8 mouse cellular contexts compared by ENCODE assay signal in genomic region chr19:40257396-40257795, GRCm38 (mm10). TPM values are rescaled to one million over a fixed set of nuclear protein-coding genes. Genes with fewer than 3 reads are reported as not detected.
DNase-seq lines count a peak whose midpoint lies in the region; ATAC-seq lines count a peak whose summit lies in the region.

No protein-coding gene starts in this region.

- H3K36me3 ChIP-seq in heart, embryonic 16.5 days (ENCODE audit: control insufficient read depth, insufficient read depth) = no peaks in the 10 kb centered on the region
- H3K36me3 ChIP-seq in intestine, embryonic 16.5 days (ENCODE audit: control insufficient read depth, insufficient read depth, low read length) = peaks cover 2% of the 10 kb centered on the region; the same call in 1 of the 2 replicates

- peak; percentile 52; the same call in 1 of the 2 replicates for ATAC-seq in heart, embryonic 16.5 days (replicated peaks; ENCODE audit: extremely low read depth, insufficient read depth, low FRiP score)
- ATAC-seq in intestine, embryonic 16.5 days = no peak

- H3K4me2 ChIP-seq in heart, embryonic 16.5 days (ENCODE audit: low read depth, low read length) = no peak overlapping the region
- H3K4me2 ChIP-seq in intestine, embryonic 16.5 days (ENCODE audit: low read depth, low read length) = no peak overlapping the region

- 46% methylated on average over 4 of the region's 4 CpGs for WGBS in heart, embryonic 16.5 days
- WGBS in intestine, embryonic 16.5 days = 47% methylated on average over 4 of the region's 4 CpGs

- H3K9ac ChIP-seq in heart, embryonic 16.5 days (ENCODE audit: low read length) = no peak overlapping the region
- no peak overlapping the region for H3K9ac ChIP-seq in intestine, embryonic 16.5 days (ENCODE audit: low read depth, low read length)

- no peaks in the 10 kb centered on the region for H3K9me3 ChIP-seq in heart, embryonic 16.5 days (replicated peaks; ENCODE audit: control insufficient read depth, low read length)
- no peaks in the 10 kb centered on the region for H3K9me3 ChIP-seq in intestine, embryonic 16.5 days (ENCODE audit: control insufficient read depth, low read length)

- H3K4me1 ChIP-seq in heart, embryonic 16.5 days (ENCODE audit: control insufficient read depth, insufficient read depth, low read length) = peaks cover 47% of the 10 kb centered on the region
- H3K4me1 ChIP-seq in intestine, embryonic 16.5 days (ENCODE audit: control insufficient read depth, insufficient read depth, low read length) = peaks cover 15% of the 10 kb centered on the region

- DNase-seq in spleen, adult 18-20 months = peak; percentile 20
- no peak for DNase-seq in spleen, adult 12 weeks (ENCODE audit: low spot score)
- DNase-seq in naive thymus-derived CD4-positive, alpha-beta T cell, adult 2 months (ENCODE audit: low read depth) = peak; percentile 93
- no peak for DNase-seq in frontal cortex, adult 2 months (ENCODE audit: extremely low spot score in 1 of 2, low spot score in 1 of 2)
- DNase-seq in ovary, postnatal 14 days (ENCODE audit: low spot score) = no peak
- no peak for DNase-seq in ovary, postnatal 36 days (ENCODE audit: low spot score)

- no peak overlapping the region for H3K4me3 ChIP-seq in heart, embryonic 16.5 days (ENCODE audit: low read length)
- H3K4me3 ChIP-seq in intestine, embryonic 16.5 days (ENCODE audit: low read length) = no peak overlapping the region

- peak overlapping the region; percentile 20; the same call in 1 of the 2 replicates for H3K27ac ChIP-seq in heart, embryonic 16.5 days (ENCODE audit: low read length)
- H3K27ac ChIP-seq in intestine, embryonic 16.5 days (ENCODE audit: low read length) = no peak overlapping the region

- no peaks in the 10 kb centered on the region for H3K27me3 ChIP-seq in heart, embryonic 16.5 days (ENCODE audit: control insufficient read depth, insufficient read depth, low read length)
- H3K27me3 ChIP-seq in intestine, embryonic 16.5 days (replicated peaks; ENCODE audit: control insufficient read depth, insufficient read depth, low read length) = no peaks in the 10 kb centered on the region

RNA-seq across cellular contexts. Expression of gene Pdlim1, which starts 14.2 kb away (rescaled TPM):
- 267 and 270 TPM in 2 replicates for polyA plus RNA-seq in heart, embryonic 16.5 days (2015; fragmentation: Nextera tagmentation; extraction: Ambion mirVana)
- 11.1 and 11.3 TPM in 2 replicates for polyA plus RNA-seq in frontal cortex, adult 2 months (2012; rRNA removed)
- 217 and 222 TPM in 2 replicates for polyA plus RNA-seq in intestine, embryonic 16.5 days (2015; fragmentation: Nextera tagmentation; extraction: Ambion mirVana)

Comparison
In these comparisons a context has a peak if more than half of its experiments do, and no peak if none do; other contexts are left out.
1. DNase-seq: peak in spleen, adult 18-20 months (2 of 2) and naive thymus-derived CD4-positive, alpha-beta T cell, adult 2 months (single experiment); none in spleen, adult 12 weeks (single experiment), frontal cortex, adult 2 months (0 of 2), ovary, postnatal 14 days (single experiment) and ovary, postnatal 36 days (single experiment).
2. RNA of gene Pdlim1, which starts 14.2 kb away (polyA plus RNA-seq): 267 to 270 TPM in heart, embryonic 16.5 days and 217 to 222 TPM in intestine, embryonic 16.5 days; 11.1 to 11.3 TPM in frontal cortex, adult 2 months; every median in the first group is over 10 times any median in the second.